Mouse (Mus musculus): ENCODE results near the gene Gria1. TPM values are rescaled to one million over a fixed set of nuclear protein-coding genes. Genes with fewer than 3 reads are reported as not detected.

Gene Gria1
- polyA plus RNA-seq, 1 experiment from 2014 or later, result 1.2 TPM

DNA sequence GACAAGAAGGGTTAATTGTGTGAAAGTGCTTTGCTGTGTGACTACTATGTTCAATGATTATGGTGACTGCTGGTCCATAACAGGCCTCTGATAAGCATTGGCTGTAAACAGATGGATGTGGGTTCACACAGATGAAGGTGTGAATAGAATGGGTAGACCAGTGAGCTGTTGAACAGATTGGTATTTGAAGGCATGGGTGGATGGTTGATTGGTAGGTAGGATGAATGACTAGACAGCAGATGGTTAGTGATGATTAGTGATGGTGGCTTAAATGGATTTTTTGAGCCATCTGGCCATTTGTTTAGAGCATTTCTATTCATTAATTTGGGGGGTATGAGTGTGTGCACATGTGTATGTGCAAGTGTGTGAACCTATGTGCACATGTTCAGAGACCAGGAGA is 173.9 kb downstream of the Gria1 start:
- Histone ChIP-seq H3K4me3 (ENCODE audit: low read depth, low read length) (no peak overlapping the region), H3K9ac (replicated peaks; ENCODE audit: low read length) (no peak overlapping the region), H3K27me3 (ENCODE audit: control insufficient read depth, insufficient read depth, low read length) (no peaks in the 10 kb centered on the region), H3K36me3 (replicated peaks; ENCODE audit: control insufficient read depth, insufficient read depth, low read depth, low read length) (no peaks in the 10 kb centered on the region), H3K4me1 (ENCODE audit: control insufficient read depth, insufficient read depth, low read length) (no peaks in the 10 kb centered on the region), H3K9me3 (replicated peaks; ENCODE audit: control insufficient read depth, low read length) (no peaks in the 10 kb centered on the region), H3K27ac (replicated peaks; ENCODE audit: low read depth, low read length) (no peak overlapping the region), H3K4me2 (ENCODE audit: low read depth, low read length) (no peak overlapping the region)
- ATAC-seq (replicated peaks; ENCODE audit: insufficient number of reproducible peaks, low FRiP score, low TSS enrichment, low read depth), result no peak
- DNase-seq (ENCODE audit: low spot score), result no peak

DNA sequence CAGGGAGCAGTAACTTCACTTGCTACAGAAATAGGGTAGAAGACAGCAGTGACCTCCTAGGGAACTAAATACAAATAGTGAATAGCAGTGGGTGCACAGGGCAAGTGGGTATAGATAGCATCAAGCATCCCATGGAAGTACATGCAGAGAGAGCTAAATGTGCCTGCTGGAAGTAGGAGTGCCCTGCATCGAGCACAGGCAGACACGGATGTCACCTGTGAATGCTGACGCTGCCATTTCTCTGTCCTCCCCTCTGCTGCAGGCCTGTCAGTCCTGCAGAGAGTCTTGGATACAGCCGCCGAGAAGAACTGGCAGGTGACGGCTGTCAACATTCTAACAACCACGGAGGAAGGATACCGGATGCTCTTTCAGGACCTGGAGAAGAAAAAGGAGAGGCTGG is 178.2 kb downstream of the Gria1 start:
- Histone ChIP-seq H3K4me2 (ENCODE audit: low read depth, low read length) (no peak overlapping the region), H3K27me3 (ENCODE audit: control insufficient read depth, insufficient read depth, low read length) (no peaks in the 10 kb centered on the region), H3K27ac (replicated peaks; ENCODE audit: low read depth, low read length) (no peak overlapping the region), H3K36me3 (replicated peaks; ENCODE audit: control insufficient read depth, insufficient read depth, low read depth, low read length) (no peaks in the 10 kb centered on the region), H3K4me1 (ENCODE audit: control insufficient read depth, insufficient read depth, low read length) (no peaks in the 10 kb centered on the region), H3K9ac (replicated peaks; ENCODE audit: low read length) (no peak overlapping the region), H3K4me3 (ENCODE audit: low read depth, low read length) (no peak overlapping the region), H3K9me3 (replicated peaks; ENCODE audit: control insufficient read depth, low read length) (no peaks in the 10 kb centered on the region)
- DNase-seq (ENCODE audit: low spot score) (no peak), ATAC-seq (replicated peaks; ENCODE audit: insufficient number of reproducible peaks, low FRiP score, low TSS enrichment, low read depth) (no peak)
- WGBS, result 93% methylated on average over 8 of the region's 8 CpGs

GRCm38 (mm10) chr11:57194746-57195145 is 183.6 kb downstream of the Gria1 start:
- H3K36me3 ChIP-seq (replicated peaks; ENCODE audit: control insufficient read depth, insufficient read depth, low read depth, low read length), result no peaks in the 10 kb centered on the region
- no peaks in the 10 kb centered on the region for H3K27me3 ChIP-seq (ENCODE audit: control insufficient read depth, insufficient read depth, low read length)
- H3K4me2 ChIP-seq (ENCODE audit: low read depth, low read length), result no peak overlapping the region
- no peaks in the 10 kb centered on the region for H3K9me3 ChIP-seq (replicated peaks; ENCODE audit: control insufficient read depth, low read length)
- no peak for ATAC-seq (replicated peaks; ENCODE audit: insufficient number of reproducible peaks, low FRiP score, low TSS enrichment, low read depth)
- H3K4me3 ChIP-seq (ENCODE audit: low read depth, low read length), result no peak overlapping the region
- 62% methylated on average over 5 of the region's 5 CpGs for whole genome bisulfite sequencing
- H3K27ac ChIP-seq (replicated peaks; ENCODE audit: low read depth, low read length), result no peak overlapping the region
- no peak for DNase-seq (ENCODE audit: low spot score)
- H3K9ac ChIP-seq (replicated peaks; ENCODE audit: low read length), result no peak overlapping the region
- no peaks in the 10 kb centered on the region for H3K4me1 ChIP-seq (ENCODE audit: control insufficient read depth, insufficient read depth, low read length)

- Histone ChIP-seq H3K4me3 (ENCODE audit: low read depth, low read length) (no peak overlapping the region), H3K9ac (replicated peaks; ENCODE audit: low read length) (no peak overlapping the region), H3K27ac (replicated peaks; ENCODE audit: low read depth, low read length) (no peak overlapping the region), H3K36me3 (replicated peaks; ENCODE audit: control insufficient read depth, insufficient read depth, low read depth, low read length) (no peaks in the 10 kb centered on the region), H3K4me1 (ENCODE audit: control insufficient read depth, insufficient read depth, low read length) (no peaks in the 10 kb centered on the region), H3K27me3 (ENCODE audit: control insufficient read depth, insufficient read depth, low read length) (no peaks in the 10 kb centered on the region), H3K9me3 (replicated peaks; ENCODE audit: control insufficient read depth, low read length) (no peaks in the 10 kb centered on the region), H3K4me2 (ENCODE audit: low read depth, low read length) (no peak overlapping the region)
- WGBS, result 73% methylated on average over 10 of the region's 10 CpGs
- ATAC-seq (replicated peaks; ENCODE audit: insufficient number of reproducible peaks, low FRiP score, low TSS enrichment, low read depth), result no peak
- DNase-seq (ENCODE audit: low spot score), result no peak
Measured at GRCm38 (mm10) chr11:57201245-57201976, 190.2 kb downstream of the Gria1 start.

DNA sequence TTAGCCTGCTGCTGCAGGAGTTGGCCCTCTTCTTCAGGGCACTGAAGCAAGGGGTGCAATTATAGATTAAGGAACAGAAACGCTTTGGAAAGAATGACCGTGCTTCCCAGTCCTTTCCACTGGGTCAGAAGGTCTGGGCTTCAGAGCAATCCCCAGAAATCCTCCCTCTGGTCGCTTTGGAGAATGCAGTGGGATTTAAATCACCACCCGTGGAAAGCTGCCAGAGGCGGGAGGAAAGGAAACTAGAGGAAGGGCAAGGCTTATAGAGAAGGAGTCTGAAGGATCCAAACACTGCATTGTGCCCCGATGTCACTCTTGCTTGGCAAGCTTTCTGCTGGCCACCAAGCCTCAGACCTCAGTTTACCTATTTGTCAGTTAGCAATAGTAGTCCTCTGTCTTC is 193.2 kb downstream of the Gria1 start:
- no peaks in the 10 kb centered on the region for H3K27me3 ChIP-seq (ENCODE audit: control insufficient read depth, insufficient read depth, low read length)
- 44% methylated on average over 6 of the region's 6 CpGs for WGBS
- no peak overlapping the region for H3K4me3 ChIP-seq (ENCODE audit: low read depth, low read length)
- ATAC-seq (replicated peaks; ENCODE audit: insufficient number of reproducible peaks, low FRiP score, low TSS enrichment, low read depth), result no peak
- no peaks in the 10 kb centered on the region for H3K4me1 ChIP-seq (ENCODE audit: control insufficient read depth, insufficient read depth, low read length)
- no peaks in the 10 kb centered on the region for H3K9me3 ChIP-seq (replicated peaks; ENCODE audit: control insufficient read depth, low read length)
- no peak overlapping the region for H3K27ac ChIP-seq (replicated peaks; ENCODE audit: low read depth, low read length)
- no peak overlapping the region for H3K4me2 ChIP-seq (ENCODE audit: low read depth, low read length)
- H3K9ac ChIP-seq (replicated peaks; ENCODE audit: low read length), result no peak overlapping the region
- H3K36me3 ChIP-seq (replicated peaks; ENCODE audit: control insufficient read depth, insufficient read depth, low read depth, low read length), result no peaks in the 10 kb centered on the region
- DNase-seq (ENCODE audit: low spot score), result no peak

DNA sequence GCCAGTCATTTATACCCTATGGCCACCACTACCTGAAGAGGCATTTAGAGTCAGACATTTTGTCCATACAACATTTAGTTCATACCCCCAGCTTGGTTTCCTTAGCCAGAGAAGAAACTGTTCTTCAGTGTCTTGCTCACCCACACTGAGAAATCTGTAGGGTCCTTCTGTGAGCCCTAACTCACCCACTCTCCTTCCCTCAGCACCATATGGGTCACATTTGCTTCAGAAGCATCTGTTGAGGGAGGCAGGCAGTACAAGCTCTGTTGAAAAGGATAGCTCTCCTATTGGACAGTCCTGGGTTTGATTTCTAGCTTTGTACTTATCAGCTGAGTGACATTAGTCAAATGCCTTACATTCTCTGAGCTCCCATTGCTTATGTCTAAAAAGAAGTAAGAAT is 196.1 kb downstream of the Gria1 start:
- no peak for ATAC-seq (replicated peaks; ENCODE audit: insufficient number of reproducible peaks, low FRiP score, low TSS enrichment, low read depth)
- Histone ChIP-seq H3K4me2 (ENCODE audit: low read depth, low read length) (no peak overlapping the region), H3K9me3 (replicated peaks; ENCODE audit: control insufficient read depth, low read length) (no peaks in the 10 kb centered on the region), H3K36me3 (replicated peaks; ENCODE audit: control insufficient read depth, insufficient read depth, low read depth, low read length) (no peaks in the 10 kb centered on the region), H3K27me3 (ENCODE audit: control insufficient read depth, insufficient read depth, low read length) (no peaks in the 10 kb centered on the region), H3K4me3 (ENCODE audit: low read depth, low read length) (no peak overlapping the region), H3K27ac (replicated peaks; ENCODE audit: low read depth, low read length) (no peak overlapping the region), H3K4me1 (ENCODE audit: control insufficient read depth, insufficient read depth, low read length) (no peaks in the 10 kb centered on the region), H3K9ac (replicated peaks; ENCODE audit: low read length) (no peak overlapping the region)
- DNase-seq (ENCODE audit: low spot score), result no peak

GRCm38 (mm10) chr11:57214079-57214478 is 202.9 kb downstream of the Gria1 start:
- Histone ChIP-seq H3K4me3 (ENCODE audit: low read depth, low read length) (no peak overlapping the region), H3K4me2 (ENCODE audit: low read depth, low read length) (no peak overlapping the region), H3K9me3 (replicated peaks; ENCODE audit: control insufficient read depth, low read length) (no peaks in the 10 kb centered on the region), H3K27ac (replicated peaks; ENCODE audit: low read depth, low read length) (no peak overlapping the region), H3K27me3 (ENCODE audit: control insufficient read depth, insufficient read depth, low read length) (no peaks in the 10 kb centered on the region), H3K36me3 (replicated peaks; ENCODE audit: control insufficient read depth, insufficient read depth, low read depth, low read length) (no peaks in the 10 kb centered on the region), H3K9ac (replicated peaks; ENCODE audit: low read length) (no peak overlapping the region), H3K4me1 (ENCODE audit: control insufficient read depth, insufficient read depth, low read length) (no peaks in the 10 kb centered on the region)
- DNase-seq (ENCODE audit: low spot score) (no peak), ATAC-seq (replicated peaks; ENCODE audit: insufficient number of reproducible peaks, low FRiP score, low TSS enrichment, low read depth) (no peak)
- 89% methylated on average over 7 of the region's 7 CpGs for WGBS

DNA sequence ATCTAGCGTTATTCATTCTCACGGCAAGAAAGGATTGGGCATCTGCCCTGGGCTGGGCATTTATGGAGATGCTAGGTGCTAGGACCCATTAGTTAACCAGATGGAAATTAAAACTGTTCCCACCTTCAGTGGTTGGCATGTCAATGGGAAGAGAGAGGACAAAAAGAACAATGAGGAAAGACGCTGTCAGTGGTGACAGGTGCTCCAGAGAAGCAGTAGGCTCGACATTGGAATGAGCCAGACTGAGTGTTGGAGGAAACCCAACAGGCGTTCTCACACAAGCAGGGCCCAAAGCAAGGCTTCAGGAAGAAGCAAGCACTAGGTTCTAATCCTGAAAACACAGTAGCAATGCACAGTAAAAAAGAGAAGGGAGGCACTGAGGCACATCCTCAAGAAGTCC is 203.4 kb downstream of the Gria1 start:
- DNase-seq (ENCODE audit: low spot score) (no peak), ATAC-seq (replicated peaks; ENCODE audit: insufficient number of reproducible peaks, low FRiP score, low TSS enrichment, low read depth) (no peak)
- WGBS, result 86% methylated on average over 5 of the region's 5 CpGs
- Histone ChIP-seq H3K4me3 (ENCODE audit: low read depth, low read length) (no peak overlapping the region), H3K9ac (replicated peaks; ENCODE audit: low read length) (no peak overlapping the region), H3K4me1 (ENCODE audit: control insufficient read depth, insufficient read depth, low read length) (no peaks in the 10 kb centered on the region), H3K27ac (replicated peaks; ENCODE audit: low read depth, low read length) (no peak overlapping the region), H3K4me2 (ENCODE audit: low read depth, low read length) (no peak overlapping the region), H3K9me3 (replicated peaks; ENCODE audit: control insufficient read depth, low read length) (no peaks in the 10 kb centered on the region), H3K27me3 (ENCODE audit: control insufficient read depth, insufficient read depth, low read length) (no peaks in the 10 kb centered on the region), H3K36me3 (replicated peaks; ENCODE audit: control insufficient read depth, insufficient read depth, low read depth, low read length) (no peaks in the 10 kb centered on the region)

Data from embryonic facial prominence, embryonic 11.5 days (tissue).